Mouse (Mus musculus) kidney, postnatal 25 days (tissue): ENCODE data around the gene Pgrmc2.
A peak's percentile ranks its signal among the peaks of the same experiment; 100 is the strongest.

Source experiments
- DNase-seq, 2 experiments: peaks; one replicate each; pipeline ENCODE4 v3.0.0; 2021; ENCODE audit warnings: mixed read lengths in 2 of 2

The Pgrmc2 gene

GRCm38 (mm10) chr3:41082885-41083789 is at the start of gene Pgrmc2:
Gene Pgrmc2 (minus strand): TSS chr3:41083046.
- peak; percentile 97 to 99 for DNase-seq

- no peak for DNase-seq
These were observed 41.1 kb upstream of the Pgrmc2 start for GRCm38 (mm10) chr3:41124000-41124294.

GRCm38 (mm10) chr3:41123190-41123999 is 40.5 kb upstream of the Pgrmc2 start:
- DNase-seq: no peak

- no peak for DNase-seq
These were observed 35.3 kb upstream of the Pgrmc2 start for GRCm38 (mm10) chr3:41118173-41118572.

GRCm38 (mm10) chr3:41117447-41117846 is 34.6 kb upstream of the Pgrmc2 start:
- no peak for DNase-seq

GRCm38 (mm10) chr3:41113186-41113585 is 30.3 kb upstream of the Pgrmc2 start:
- no peak for DNase-seq

- peak; percentile 37 to 54 for DNase-seq
These were observed 25.5 kb upstream of the Pgrmc2 start for GRCm38 (mm10) chr3:41108306-41108785.

GRCm38 (mm10) chr3:41107600-41108305 is 24.9 kb upstream of the Pgrmc2 start:
- no peak for DNase-seq

GRCm38 (mm10) chr3:41101905-41102304 is 19.1 kb upstream of the Pgrmc2 start:
- DNase-seq: no peak

- no peak for DNase-seq
These were observed 17.3 kb upstream of the Pgrmc2 start for GRCm38 (mm10) chr3:41100157-41100556.

GRCm38 (mm10) chr3:41099672-41100071 is 16.8 kb upstream of the Pgrmc2 start:
- no peak for DNase-seq

- DNase-seq: no peak
These were observed 10.4 kb upstream of the Pgrmc2 start for GRCm38 (mm10) chr3:41093210-41093609.

GRCm38 (mm10) chr3:41092311-41092710 is 9.5 kb upstream of the Pgrmc2 start:
- DNase-seq: peak; percentile 27 to 62

- no peak for DNase-seq
These were observed 8.0 kb upstream of the Pgrmc2 start for GRCm38 (mm10) chr3:41090839-41091238.

- no peak for DNase-seq
These were observed 4.2 kb upstream of the Pgrmc2 start for GRCm38 (mm10) chr3:41087071-41087470.

- DNase-seq: no peak
These were observed 1.6 kb upstream of the Pgrmc2 start for GRCm38 (mm10) chr3:41084421-41084820.

- DNase-seq: no peak
These were observed 905 bp upstream of the Pgrmc2 start for GRCm38 (mm10) chr3:41083790-41084112.

- no peak for DNase-seq
These were observed 344 bp downstream of the Pgrmc2 start for GRCm38 (mm10) chr3:41082520-41082884.

- peak; percentile 34 to 46 for DNase-seq
These were observed 1.2 kb downstream of the Pgrmc2 start for GRCm38 (mm10) chr3:41081474-41082301.

- DNase-seq: no peak
These were observed 2.1 kb downstream of the Pgrmc2 start for GRCm38 (mm10) chr3:41080724-41081123.

GRCm38 (mm10) chr3:41078673-41079072 is 4.2 kb downstream of the Pgrmc2 start:
- DNase-seq: no peak

GRCm38 (mm10) chr3:41075376-41075775 is 7.5 kb downstream of the Pgrmc2 start:
- DNase-seq: no peak
